Mouse (Mus musculus) gastrocnemius, postnatal 14 days (tissue): ENCODE data around the gene 1810010D01Rik. TPM values are rescaled to one million over a fixed set of nuclear protein-coding genes. Genes with fewer than 3 reads are reported as not detected.

Source experiments
- DNase-seq: peaks from one replicate; pipeline ENCODE4 v3.0.0; 2021; ENCODE audit warnings: mixed read lengths
- intact Hi-C: fragments of 180-260 bp; cut with DNase I; formaldehyde crosslinking; loops from one replicate; pipeline ENCODE4 v1.15.1; 2025; ENCODE audit warnings: low total_unique reads
- total RNA-seq, 2 experiments: library from RNA; stranded (reverse); gene quantifications; 2 replicates each; pipeline ENCODE4 v1.2.3; 2021

The 1810010D01Rik gene
- total RNA-seq, 2 experiments from 2014 or later = 0.35 TPM; not detected in 1

- intact Hi-C loops = no loop called here
- DNase-seq = no peak
Measured at GRCm38 (mm10) chr7:145187802-145188201, 20.1 kb downstream of the 1810010D01Rik start.

- intact Hi-C loops = no loop called here
- no peak for DNase-seq
Measured at GRCm38 (mm10) chr7:145182388-145182787, 25.5 kb downstream of the 1810010D01Rik start.

GRCm38 (mm10) chr7:145181376-145182034 lies 26.4 kb downstream of the 1810010D01Rik start:
- intact Hi-C loops = no loop called here
- no peak for DNase-seq

- DNase-seq = no peak
- intact Hi-C loops = no loop called here
Measured at GRCm38 (mm10) chr7:145179691-145180091, 28.2 kb downstream of the 1810010D01Rik start.

- intact Hi-C loops = no loop called here
Measured at GRCm38 (mm10) chr7:145176750-145177589, 30.9 kb downstream of the 1810010D01Rik start.

GRCm38 (mm10) chr7:145173563-145173962 lies 34.4 kb downstream of the 1810010D01Rik start:
- intact Hi-C loops = no loop called here
- no peak for DNase-seq

More at GRCm38 (mm10) chr7:145176750-145177589, 30.9 kb downstream of the 1810010D01Rik start:
- no peak for DNase-seq

- DNase-seq = peak; percentile 15
- intact Hi-C loops = no loop called here
Measured at GRCm38 (mm10) chr7:145173116-145173515, 34.8 kb downstream of the 1810010D01Rik start.

GRCm38 (mm10) chr7:145169703-145170102 lies 38.2 kb downstream of the 1810010D01Rik start:
- intact Hi-C loops = no loop called here
- DNase-seq = no peak

GRCm38 (mm10) chr7:145159283-145160240 lies 48.4 kb downstream of the 1810010D01Rik start:
- intact Hi-C loops = no loop called here
- DNase-seq = peak; percentile 58

Other genes starting within 250 kb of the 1810010D01Rik start
- gene Tpcn2, start 75.9 kb upstream of the 1810010D01Rik start, total RNA-seq = 1 to 10 TPM; 2.4 to 3.3 TPM
- 1 to 10 TPM; 3.9 to 7.4 TPM for gene Mrgprf, start 92.7 kb upstream of the 1810010D01Rik start, total RNA-seq
- not detected for gene Mrgprd, start 106.7 kb upstream of the 1810010D01Rik start, total RNA-seq